Comparison of ENCODE assay signal across 8 mouse cellular contexts in genomic region chr17:35994879-35995240, GRCm38 (mm10). TPM values are rescaled to one million over a fixed set of nuclear protein-coding genes. Genes with fewer than 3 reads are reported as not detected.
DNase-seq lines count a peak whose midpoint lies in the region; ATAC-seq and TF ChIP-seq lines count a peak whose summit lies in the region.

No protein-coding gene starts in this region.

- no peaks in the 10 kb centered on the region for H3K27me3 ChIP-seq in kidney, postnatal 0 days (ENCODE audit: insufficient read depth, low read length)

- peak overlapping the region; percentile 25; the same call in 1 of the 2 replicates for H3K27ac ChIP-seq in kidney, postnatal 0 days

- H3K4me1 ChIP-seq in kidney, postnatal 0 days (replicated peaks; ENCODE audit: insufficient read depth, low read length), result no peaks in the 10 kb centered on the region

- no peak for ATAC-seq in kidney, postnatal 0 days (replicated peaks; ENCODE audit: low FRiP score, low read depth)

- TF ChIP-seq CTCF in kidney, postnatal 0 days (IDR thresholded peaks at IDR 0.05; ENCODE audit: low read depth), result no peak

- H3K4me3 ChIP-seq in kidney, postnatal 0 days (replicated peaks; ENCODE audit: low read depth, low read length), result peak overlapping the region; percentile 37

- intact Hi-C loops in left cerebral cortex, postnatal 25 days (cut with DNase I), result loop anchor here (5.0 kb wide), 1 partner anchor 117 kb away; no protein-coding TSS in a partner anchor

- peak overlapping the region; percentile 65 for H3K4me2 ChIP-seq in kidney, postnatal 0 days (ENCODE audit: low read length)

- H3K9ac ChIP-seq in kidney, postnatal 0 days (ENCODE audit: low read depth, low read length), result peak overlapping the region; percentile 57

- no peaks in the 10 kb centered on the region for H3K9me3 ChIP-seq in kidney, postnatal 0 days (replicated peaks; ENCODE audit: low read length)

- peak; percentile 27 for DNase-seq in kidney, postnatal 0 days (ENCODE audit: low spot score)
- no peak for DNase-seq in kidney, adult 9 months
- DNase-seq in brain, adult 2 months (ENCODE audit: low read depth, low spot score), result peak; percentile 35
- DNase-seq in induced T-regulatory cell, adult 2 months (ENCODE audit: low read depth), result peak; percentile 54
- peak; percentile 30 for DNase-seq in neural tube, embryonic 10.5 days (ENCODE audit: extremely low spot score, low spot score)
- no peak for DNase-seq in right cerebral cortex, adult 2 months (ENCODE audit: low spot score in 2 of 2)
- DNase-seq in left cerebral cortex, postnatal 25 days (ENCODE audit: low spot score in 2 of 2), result no peak
- no peak for DNase-seq in urinary bladder, postnatal 14 days (ENCODE audit: low spot score)

- H3K36me3 ChIP-seq in kidney, postnatal 0 days (ENCODE audit: insufficient read depth, low read length), result no peaks in the 10 kb centered on the region

- WGBS in kidney, postnatal 0 days, result under 1% methylated on average over 14 of the region's 14 CpGs

RNA-seq across cellular contexts. Expression of gene Prr3, which starts 14.8 kb away (rescaled TPM):
- polyA plus RNA-seq in kidney, postnatal 0 days (2015; fragmentation: Nextera tagmentation; extraction: Ambion mirVana), result 27.9 and 29.3 TPM in 2 replicates
- total RNA-seq in left cerebral cortex, postnatal 25 days (2021), result 10 to 100 TPM; 40.1 to 42.9 TPM

RNA-seq across cellular contexts. Expression of gene Gnl1, which starts 15.2 kb away (rescaled TPM):
- polyA plus RNA-seq in kidney, postnatal 0 days (2015; fragmentation: Nextera tagmentation; extraction: Ambion mirVana), result 38.2 and 43.7 TPM in 2 replicates
- total RNA-seq in left cerebral cortex, postnatal 25 days (2021), result 100 to 1,000 TPM; 161 to 175 TPM

RNA-seq across cellular contexts. Expression of gene Abcf1, which starts 25.3 kb away (rescaled TPM):
- 78.6 and 90.2 TPM in 2 replicates for polyA plus RNA-seq in kidney, postnatal 0 days (2015; fragmentation: Nextera tagmentation; extraction: Ambion mirVana)
- total RNA-seq in left cerebral cortex, postnatal 25 days (2021), result 10 to 100 TPM; 76.7 to 82.6 TPM

RNA-seq across cellular contexts. Expression of gene H2-T24, which starts 25.5 kb away (rescaled TPM):
- polyA plus RNA-seq in kidney, postnatal 0 days (2015; fragmentation: Nextera tagmentation; extraction: Ambion mirVana), result 1.3 and 1.7 TPM in 2 replicates
- total RNA-seq in left cerebral cortex, postnatal 25 days (2021), result 1 to 10 TPM; 1.7 to 2.3 TPM

RNA-seq across cellular contexts. Expression of gene H2-T23, which starts 37.8 kb away (rescaled TPM):
- polyA plus RNA-seq in kidney, postnatal 0 days (2015; fragmentation: Nextera tagmentation; extraction: Ambion mirVana), result 14.2 and 16.1 TPM in 2 replicates
- 10 to 100 TPM in 1 of 2 experiments, 1 to 10 TPM in 1; 9.9 to 10.2 TPM for total RNA-seq in left cerebral cortex, postnatal 25 days (2021)

Comparison
In these comparisons a context has a peak if more than half of its experiments do, and no peak if none do; other contexts are left out.
1. DNase-seq: peak in kidney, postnatal 0 days (single experiment), brain, adult 2 months (single experiment), induced T-regulatory cell, adult 2 months (single experiment) and neural tube, embryonic 10.5 days (single experiment); none in kidney, adult 9 months (single experiment), right cerebral cortex, adult 2 months (0 of 2), left cerebral cortex, postnatal 25 days (0 of 2) and urinary bladder, postnatal 14 days (single experiment).